Mouse (Mus musculus): ENCODE results near the gene Hspa2.

- TF ChIP-seq CTCF (IDR thresholded peaks at IDR 0.05; ENCODE audit: extremely low read depth, insufficient read depth, insufficient read length, insufficient replicate concordance): no peak
- no peak for TF ChIP-seq POLR2A (IDR thresholded peaks at IDR 0.05; ENCODE audit: low read depth, low read length)
These were observed 15.2 kb upstream of the Hspa2 start for GRCm38 (mm10) chr12:76388794-76389193.

Measured in spleen, adult 2 months (tissue).